Mouse (Mus musculus): ENCODE measurements at regions not wholly inside any gene's neighbourhood (a gene's known extent, or its start where the extent isn't known, plus 50 kb on each side); places are given as distances from the start of the nearest gene placed in this dataset.

DNA sequence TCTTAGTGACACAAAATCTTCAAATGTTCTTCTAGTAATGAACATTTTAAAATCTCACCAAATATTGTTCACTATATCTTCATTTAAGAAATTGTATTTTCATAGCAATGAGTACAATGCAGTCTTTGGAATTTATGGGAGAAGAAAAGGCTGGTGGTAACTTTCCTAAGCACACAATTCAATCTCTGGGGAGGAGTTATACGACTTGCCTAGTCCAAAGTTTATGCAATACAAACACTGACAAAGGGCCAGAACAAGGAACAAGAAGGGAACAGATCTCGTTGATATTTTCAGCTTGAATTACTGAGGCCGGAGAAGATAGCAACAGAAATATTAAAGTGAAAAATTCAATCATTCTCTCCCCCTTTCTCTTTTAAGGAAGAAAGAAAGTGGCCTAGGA is 449.2 kb upstream of the Cited2 start:
- no peak for DNase-seq (ENCODE audit: low spot score)

GRCm38 (mm10) chr10:17275214-17275613 is 447.8 kb upstream of the Cited2 start:
- no peak for DNase-seq (ENCODE audit: low spot score)

DNA sequence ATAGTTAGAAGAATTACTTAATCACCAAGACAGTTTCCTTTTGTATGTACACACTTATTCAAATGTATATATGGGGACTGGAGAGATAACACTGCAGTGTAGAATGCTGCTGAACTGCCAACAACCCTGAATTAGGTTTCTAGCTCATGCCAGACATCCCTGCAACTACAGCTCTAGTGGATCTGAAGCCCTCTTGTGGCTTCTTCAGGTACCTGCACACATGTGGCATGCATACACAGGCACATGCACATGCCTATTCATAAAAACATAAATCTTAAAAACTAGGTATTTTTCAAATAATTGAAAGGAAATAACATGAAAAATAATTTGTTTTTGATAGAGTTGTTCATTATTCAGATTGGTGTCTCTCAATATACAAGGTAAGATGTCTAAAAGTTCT is 445.1 kb upstream of the Cited2 start:
- no peak for DNase-seq (ENCODE audit: low spot score)

GRCm38 (mm10) chr10:17284858-17285257 is 438.2 kb upstream of the Cited2 start:
- DNase-seq (ENCODE audit: low spot score) = no peak

- no peak for DNase-seq (ENCODE audit: low spot score)
Observed at GRCm38 (mm10) chr10:17287141-17287540, 435.9 kb upstream of the Cited2 start.

- peak; percentile 12 for DNase-seq (ENCODE audit: low spot score)
Observed at GRCm38 (mm10) chr10:17288231-17288630, 434.8 kb upstream of the Cited2 start.

DNA sequence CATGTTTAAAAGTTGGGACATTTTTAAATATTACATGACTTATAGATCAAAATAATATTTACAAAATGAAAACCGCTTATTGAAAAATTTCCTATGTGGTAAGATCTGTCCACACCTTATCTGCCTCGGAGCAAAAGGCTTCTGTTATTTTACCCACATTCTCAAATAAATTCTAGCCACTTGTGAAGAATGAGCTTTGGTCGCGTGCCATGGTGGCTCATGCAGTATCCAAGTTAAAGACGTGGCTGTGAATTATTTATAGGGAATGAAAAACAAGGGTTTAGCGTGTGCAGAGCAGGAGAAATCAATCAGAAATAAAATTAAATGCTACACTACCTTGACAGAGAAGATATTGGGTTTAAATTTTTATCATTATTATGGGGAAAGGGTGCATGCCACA is 430.7 kb upstream of the Cited2 start:
- DNase-seq (ENCODE audit: low spot score) = no peak

DNA sequence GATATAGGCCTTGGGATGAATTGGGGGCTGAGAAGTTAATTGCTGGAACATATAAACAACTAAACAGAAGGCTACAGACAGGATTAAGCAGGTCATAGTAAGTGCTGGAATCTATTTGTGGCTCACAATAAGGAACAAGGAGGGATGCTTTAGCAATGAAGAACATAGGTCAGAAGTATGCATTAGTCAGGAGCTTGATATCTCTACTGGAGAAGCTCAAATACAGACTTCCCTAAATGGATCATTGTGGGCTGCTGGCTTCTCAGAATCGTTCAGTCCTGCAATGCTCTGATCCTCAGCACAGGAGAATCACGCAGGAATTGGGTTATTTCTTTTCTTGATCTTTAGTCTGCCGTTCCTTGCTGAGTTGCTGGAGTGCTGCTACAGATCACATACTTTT is 428.6 kb upstream of the Cited2 start:
- DNase-seq (ENCODE audit: low spot score) = no peak

- DNase-seq (ENCODE audit: low spot score) = no peak
Observed at GRCm38 (mm10) chr10:17295157-17295556, 427.9 kb upstream of the Cited2 start.

- DNase-seq (ENCODE audit: low spot score) = peak; percentile 9
Observed at GRCm38 (mm10) chr10:17299600-17299999, 423.4 kb upstream of the Cited2 start.

DNA sequence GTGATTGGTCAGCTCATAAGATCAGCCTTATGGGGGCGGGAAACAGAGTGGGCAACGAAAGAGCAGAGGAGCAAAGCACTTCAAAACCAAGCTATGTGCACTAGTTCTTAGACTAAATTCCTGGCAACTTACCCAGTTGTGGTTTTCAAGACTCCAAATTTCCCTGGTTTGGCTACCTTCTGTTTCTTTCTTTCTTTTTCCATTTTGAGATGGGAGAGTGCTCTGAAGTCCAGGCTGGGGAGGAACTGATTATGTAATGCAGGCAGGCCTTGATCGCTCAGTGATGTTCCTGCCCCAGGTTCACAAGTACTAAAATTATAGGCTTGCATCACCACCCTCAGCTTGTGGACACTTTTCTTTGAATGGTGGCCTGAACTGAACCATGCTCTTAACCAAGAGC is 396.3 kb upstream of the Cited2 start:
- no peak for DNase-seq (ENCODE audit: low spot score)

DNA sequence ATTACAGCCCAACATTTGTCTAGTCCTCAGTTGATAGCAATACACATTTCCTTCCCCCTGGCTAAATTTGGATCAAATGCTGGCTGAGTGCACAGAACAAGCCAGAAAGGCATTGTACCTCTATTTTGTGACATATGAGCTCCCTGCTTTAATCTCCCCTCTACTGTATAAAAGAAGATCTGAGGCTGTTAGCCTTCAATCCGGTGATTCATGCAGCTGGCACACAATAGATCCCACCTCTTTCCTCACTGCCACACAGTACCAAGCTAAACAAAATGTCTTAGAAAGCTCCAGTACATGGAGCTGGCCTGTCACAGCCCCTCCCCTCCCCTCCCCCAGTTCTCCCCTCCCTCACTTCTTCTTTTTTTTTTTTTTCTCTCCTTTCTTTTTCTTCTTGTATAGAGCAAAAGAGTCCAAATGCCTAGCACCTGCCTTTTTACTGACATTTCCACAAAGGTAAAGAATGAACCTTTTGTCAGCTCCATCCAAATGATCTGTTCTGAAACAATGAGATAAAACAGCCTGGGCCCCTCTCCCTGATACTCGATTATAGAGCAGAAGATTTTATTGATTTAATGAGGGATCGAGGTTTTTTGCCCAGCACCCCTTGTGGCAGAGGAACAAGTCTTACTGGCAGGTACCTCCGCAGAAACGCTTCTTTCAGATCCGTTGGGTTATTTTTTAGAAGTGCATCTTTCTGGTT is 392.0 kb upstream of the Cited2 start:
- peak; percentile 28 for DNase-seq (ENCODE audit: low spot score)

- peak; percentile 72 for DNase-seq (ENCODE audit: low spot score)
Observed at GRCm38 (mm10) chr10:17331607-17332008, 391.4 kb upstream of the Cited2 start.

DNA sequence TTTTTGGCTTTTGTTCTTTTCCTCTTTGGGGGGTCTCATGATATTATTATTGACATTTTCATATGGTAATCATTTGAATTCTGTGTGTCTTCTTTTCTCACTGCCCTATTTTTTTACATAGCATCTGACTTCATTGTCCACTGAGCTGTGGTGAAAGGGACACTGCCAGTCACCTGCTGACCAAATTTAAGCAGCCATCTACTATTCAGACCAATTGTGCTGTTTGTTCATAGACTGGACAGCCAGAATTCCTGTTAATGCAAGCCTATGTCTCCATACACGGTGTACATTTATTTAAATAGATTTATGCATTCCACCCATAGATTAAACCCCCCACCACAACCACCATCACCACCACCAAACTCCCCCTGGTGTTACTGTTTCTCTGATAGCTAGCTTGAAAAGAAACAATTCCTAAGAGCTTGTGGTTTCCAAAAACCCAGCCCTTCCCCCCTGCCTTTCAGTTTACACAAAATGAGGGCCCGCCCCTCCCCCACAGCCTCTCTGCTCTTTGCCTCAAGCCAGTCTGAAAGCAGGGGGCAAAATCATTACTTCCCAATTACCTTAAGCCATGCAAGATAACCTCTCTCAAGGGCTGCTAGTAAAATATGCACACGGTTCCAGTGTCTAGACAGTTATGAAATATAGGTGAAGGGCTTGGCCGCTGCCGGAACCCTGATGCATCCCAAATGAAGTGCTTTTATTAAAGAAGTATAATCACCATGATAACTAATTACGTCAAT is 390.8 kb upstream of the Cited2 start:
- peak; percentile 79 for DNase-seq (ENCODE audit: low spot score)

DNA sequence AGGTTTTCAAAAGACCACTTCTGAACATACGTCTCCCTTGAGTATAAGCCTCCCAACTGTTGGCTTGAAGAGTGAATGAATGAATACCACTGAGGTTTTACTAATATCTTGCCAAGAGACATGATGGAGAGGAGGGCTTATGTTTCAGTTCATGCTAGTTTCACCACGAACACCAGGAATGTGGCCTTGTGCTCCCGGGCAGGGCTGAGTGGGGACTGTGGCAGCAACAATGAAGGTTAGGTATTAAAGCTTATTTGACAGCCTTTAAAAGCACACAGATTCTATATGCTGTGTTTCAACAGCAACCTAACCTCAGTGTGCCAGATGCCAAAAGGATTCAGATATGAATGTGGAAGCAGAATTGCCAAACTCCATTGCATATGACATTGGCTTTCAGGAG is 390.0 kb upstream of the Cited2 start:
- peak; percentile 29 for DNase-seq (ENCODE audit: low spot score)

DNA sequence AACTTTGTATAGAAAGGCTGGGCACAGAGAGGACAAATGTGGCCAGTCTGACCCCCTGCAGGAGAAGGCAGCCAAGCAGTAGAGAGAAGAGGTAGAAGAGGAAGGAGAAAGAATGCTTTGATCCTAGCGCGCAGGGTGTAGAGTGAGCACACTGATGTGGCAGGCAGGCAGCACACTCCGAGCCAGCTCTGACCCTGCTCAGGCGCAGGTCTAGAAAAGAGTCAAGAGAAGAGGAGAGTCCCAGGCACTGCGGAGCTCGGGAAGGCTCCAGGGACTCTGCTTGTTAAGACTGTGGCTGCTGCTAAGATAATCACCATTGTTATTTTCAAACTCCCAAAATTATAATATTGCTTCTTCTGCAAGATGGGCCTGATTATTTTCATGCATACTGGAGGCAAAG is 389.3 kb upstream of the Cited2 start:
- DNase-seq (ENCODE audit: low spot score) = peak; percentile 58

GRCm38 (mm10) chr10:17337217-17337616 is 385.8 kb upstream of the Cited2 start:
- DNase-seq (ENCODE audit: low spot score) = no peak

GRCm38 (mm10) chr10:17343829-17344228 is 379.2 kb upstream of the Cited2 start:
- no peak for DNase-seq (ENCODE audit: low spot score)

GRCm38 (mm10) chr10:17352202-17352994 is 370.6 kb upstream of the Cited2 start:
- DNase-seq (ENCODE audit: low spot score) = no peak

- no peak for DNase-seq (ENCODE audit: low spot score)
Observed at GRCm38 (mm10) chr10:17355476-17355875, 367.5 kb upstream of the Cited2 start.

DNA sequence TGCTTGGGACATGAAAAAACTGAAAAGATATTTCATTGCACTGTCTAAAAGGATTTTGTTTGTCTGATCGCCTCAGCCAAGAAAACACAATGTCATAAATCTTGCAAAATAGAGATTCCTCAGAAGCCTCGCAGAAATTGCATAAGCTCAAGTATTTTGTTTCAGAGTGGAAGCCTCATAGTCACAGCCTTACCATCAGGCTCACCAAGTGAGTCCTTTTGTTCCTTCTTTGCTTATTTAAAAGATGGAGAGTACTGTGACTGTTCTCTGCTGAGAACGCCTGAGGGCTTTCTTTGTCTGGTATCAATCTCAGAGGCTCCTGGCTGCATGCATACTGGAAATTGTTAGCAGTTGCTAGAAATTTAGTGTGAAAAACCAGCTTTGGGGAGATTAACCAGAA is 367.0 kb upstream of the Cited2 start:
- peak; percentile 43 for DNase-seq (ENCODE audit: low spot score)

DNA sequence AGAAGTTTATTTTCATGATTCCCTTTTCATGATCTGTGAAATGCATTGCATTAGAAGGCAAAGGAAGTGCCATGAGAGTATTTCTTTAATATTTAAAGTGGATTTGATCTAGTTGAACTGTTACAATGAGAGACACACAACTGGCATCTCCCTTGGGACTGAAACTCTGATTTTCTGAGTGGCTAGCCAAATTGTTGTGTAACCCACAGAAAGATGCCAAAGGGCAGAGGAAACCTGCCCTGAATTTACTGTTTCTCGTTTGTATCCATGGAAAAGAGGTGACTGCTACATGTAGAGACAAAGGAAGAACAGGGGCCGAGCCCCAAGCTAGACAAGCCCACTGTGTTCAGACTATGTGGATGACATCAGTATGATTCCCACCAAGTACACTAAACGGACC is 360.4 kb upstream of the Cited2 start:
- no peak for DNase-seq (ENCODE audit: low spot score)
